Mouse (Mus musculus) common myeloid progenitor, adult 5-6 weeks (primary cell): Measurements from ENCODE around the gene Nav2. TPM values are rescaled to one million over a fixed set of nuclear protein-coding genes. Genes with fewer than 3 reads are reported as not detected.

Source experiments
- ATAC-seq: replicated peaks from 2 replicates; pipeline ENCODE4 v1.8.0; 2016; ENCODE audit warnings: low read depth, mild to moderate bottlenecking, moderate TSS enrichment, inconsistent platforms; ENCODE audit not compliant: poor library complexity, severe bottlenecking
- total RNA-seq: library from RNA; stranded (forward); fragments of 200-1000, 187-1606 nt; gene quantifications from 2 replicates; pipeline ENCODE4 v1.2.3, GENCODE M21; 2017

The Nav2 gene
- total RNA-seq, 1 experiment from 2014 or later: 7.8 TPM

DNA sequence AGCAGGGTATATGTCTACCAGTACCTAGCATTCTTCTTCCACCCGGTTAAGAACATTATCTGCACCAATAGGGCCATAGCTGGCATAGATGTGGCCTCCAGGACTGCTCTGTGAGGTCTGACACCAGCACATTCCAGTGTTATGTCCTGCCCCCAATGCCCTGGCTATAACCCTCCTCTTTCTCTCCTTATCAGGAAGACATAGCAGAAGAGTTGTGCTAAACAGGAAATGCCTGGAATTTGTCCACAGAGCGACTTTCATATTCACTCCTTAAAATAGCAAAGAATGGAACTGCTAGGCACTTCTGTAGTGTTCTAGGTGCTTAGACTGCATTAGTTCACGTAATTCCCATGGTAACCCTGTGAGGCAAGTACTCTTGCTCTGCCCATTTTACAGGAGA is 16.7 kb downstream of the Nav2 start:
- ATAC-seq: no peak

DNA sequence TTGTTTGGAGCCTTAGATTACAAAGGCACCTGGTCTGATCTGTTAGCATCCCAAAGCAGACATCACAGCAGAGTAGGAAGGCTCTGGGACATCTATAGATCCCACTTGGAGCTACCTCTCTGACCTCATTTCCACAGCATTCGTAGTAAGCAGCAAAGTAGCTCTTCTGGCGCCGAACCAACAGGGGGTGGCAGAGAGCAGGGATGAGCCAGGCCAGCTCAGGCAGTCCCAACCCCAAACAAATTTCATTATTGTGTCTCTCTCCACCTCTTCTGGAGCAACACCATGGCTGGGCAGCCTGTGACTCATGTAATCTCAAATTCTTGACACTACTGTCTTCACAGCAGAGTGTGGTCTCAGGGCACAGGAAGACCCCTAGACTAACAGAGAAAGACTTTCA is 19.8 kb downstream of the Nav2 start:
- peak; percentile 88 for ATAC-seq

DNA sequence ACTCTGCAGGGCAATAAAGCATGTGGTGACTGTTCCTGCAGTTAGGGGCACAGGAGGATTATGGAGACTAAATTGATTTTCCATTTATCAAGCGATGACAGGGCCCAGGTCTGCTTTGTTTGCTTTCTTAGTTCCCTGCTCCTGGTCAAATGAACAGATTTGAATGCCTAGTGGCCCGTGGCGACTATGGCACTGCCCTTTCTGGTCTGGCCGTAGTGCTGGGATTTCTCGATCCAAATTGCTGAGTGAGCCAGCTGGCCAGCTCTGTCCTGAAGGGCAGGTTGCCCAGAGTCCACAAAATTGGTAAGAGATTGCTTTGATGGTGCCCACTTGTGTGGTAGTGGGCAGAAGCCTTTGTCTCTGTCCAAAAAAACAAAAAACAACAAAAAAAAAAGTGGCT is 21.9 kb downstream of the Nav2 start:
- no peak for ATAC-seq

DNA sequence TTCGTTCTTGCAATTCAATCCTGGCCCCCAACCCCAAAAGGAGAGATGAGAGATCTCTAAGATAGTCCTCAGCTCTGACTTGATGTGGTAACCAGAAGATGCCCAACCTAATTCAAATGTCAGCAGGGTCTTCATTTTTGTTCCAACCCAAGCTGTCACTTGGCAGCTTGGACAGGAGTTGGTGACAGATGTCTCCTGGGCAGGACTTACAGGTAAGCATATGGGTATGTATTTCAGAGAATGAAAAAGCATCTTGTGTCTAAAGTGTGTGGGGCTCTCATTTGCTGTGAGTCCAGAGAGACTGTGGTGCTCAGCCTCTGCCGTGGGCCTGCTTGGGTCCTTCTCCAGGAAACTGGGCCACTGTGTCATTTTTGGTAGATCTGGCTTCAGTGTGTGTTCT is 23.6 kb downstream of the Nav2 start:
- no peak for ATAC-seq

DNA sequence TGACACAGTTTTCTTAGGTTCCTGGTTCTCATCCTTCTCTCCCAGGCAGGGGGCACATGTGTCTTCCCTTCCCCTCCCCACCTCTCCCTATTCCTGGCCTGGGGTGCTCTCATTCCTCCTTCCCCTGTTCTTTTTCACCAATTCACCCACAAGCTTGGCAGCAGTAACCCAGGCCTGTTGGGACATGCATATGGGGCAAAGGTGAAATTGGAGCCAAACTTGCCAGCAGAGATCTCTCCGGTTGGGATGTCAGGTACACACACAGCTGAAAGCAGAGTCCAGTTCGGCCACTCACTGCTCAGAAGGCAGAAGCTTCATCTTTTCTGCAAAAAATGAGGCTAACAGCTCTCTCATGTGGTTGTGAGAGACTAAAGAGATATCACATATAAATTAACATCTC is 26.3 kb downstream of the Nav2 start:
- ATAC-seq: no peak

DNA sequence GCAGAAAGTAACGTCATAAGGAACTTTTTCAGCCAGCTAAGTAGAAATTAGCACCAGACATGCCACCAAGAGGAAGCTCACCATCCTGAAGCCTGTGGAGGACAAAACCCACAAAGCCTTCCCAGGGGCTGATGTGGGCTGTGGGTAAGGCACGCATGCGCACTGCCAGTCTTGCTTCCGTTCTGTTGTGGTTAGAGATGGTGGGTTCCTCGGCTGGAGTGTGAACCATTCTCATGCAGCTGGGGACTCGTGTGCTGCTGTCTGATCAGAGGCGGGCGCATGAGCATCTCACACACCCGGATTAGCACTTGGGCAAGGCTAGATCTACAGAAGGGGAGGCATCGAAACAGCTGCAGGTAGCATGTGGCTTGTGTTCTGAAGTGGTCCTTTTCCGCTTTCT is 29.0 kb downstream of the Nav2 start:
- peak; percentile 95 for ATAC-seq

DNA sequence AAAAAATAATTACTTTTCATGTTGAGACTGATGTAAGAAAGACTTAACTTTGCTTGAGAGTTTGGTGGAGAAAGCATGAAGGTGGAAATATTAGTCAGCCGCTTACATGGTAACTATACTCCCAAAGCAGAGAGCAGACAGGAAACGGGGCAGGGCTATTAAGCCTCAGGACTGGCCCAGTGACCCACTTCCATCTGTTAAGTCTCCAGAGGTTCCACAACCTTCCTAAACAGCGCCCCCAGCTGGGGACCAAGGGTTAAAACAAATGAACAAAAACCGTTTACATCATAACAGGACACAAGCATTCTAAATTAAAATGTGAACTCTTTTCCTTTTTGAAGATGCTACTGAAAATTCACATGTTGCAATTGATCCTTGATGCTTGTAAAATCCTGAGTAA is 29.7 kb downstream of the Nav2 start:
- peak; percentile 47 for ATAC-seq

DNA sequence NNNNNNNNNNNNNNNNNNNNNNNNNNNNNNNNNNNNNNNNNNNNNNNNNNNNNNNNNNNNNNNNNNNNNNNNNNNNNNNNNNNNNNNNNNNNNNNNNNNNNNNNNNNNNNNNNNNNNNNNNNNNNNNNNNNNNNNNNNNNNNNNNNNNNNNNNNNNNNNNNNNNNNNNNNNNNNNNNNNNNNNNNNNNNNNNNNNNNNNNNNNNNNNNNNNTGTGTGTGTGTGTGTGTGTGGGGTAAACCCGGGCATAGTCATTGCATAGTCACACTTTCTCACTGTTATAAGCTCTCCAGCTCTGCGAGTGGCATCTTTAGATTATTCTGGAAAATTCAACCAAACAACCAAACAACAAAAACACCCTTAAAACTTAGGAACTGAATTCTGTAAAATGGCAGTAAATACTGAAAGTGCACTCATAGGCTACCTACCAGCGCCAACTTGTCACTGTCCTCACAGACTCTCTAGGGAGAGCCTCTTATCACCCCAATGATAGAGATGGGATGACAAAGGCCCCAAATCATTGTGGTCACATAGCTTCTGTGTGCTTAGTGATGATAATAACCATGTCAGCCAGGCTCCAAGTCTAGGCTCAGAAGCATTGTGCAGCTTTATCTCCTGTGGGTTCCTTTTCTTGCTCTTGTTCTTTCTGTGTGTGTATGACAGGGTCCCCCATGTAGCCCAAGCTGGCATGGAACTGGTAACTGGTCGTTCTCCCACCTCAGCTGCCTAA is 40.0 kb downstream of the Nav2 start:
- peak; percentile 92 for ATAC-seq

DNA sequence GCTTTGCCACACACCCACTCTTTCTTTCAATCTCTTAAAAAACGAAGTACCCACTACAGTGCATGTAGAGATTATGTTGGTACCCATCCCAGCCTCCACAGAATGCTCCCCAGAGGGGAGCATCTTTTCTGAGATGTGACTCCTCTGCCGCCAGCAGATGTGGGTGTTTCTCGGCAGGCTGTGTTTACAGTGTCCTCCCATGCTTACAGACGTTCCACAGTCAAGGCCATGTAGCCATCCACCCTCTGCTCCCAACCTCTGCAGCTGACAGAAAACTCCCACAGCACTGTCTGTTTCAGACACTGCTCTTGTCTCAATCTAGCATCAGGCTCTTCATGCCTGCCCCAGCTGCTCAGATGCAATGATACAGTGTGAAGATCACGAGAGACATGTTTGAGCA is 46.0 kb downstream of the Nav2 start:
- no peak for ATAC-seq

DNA sequence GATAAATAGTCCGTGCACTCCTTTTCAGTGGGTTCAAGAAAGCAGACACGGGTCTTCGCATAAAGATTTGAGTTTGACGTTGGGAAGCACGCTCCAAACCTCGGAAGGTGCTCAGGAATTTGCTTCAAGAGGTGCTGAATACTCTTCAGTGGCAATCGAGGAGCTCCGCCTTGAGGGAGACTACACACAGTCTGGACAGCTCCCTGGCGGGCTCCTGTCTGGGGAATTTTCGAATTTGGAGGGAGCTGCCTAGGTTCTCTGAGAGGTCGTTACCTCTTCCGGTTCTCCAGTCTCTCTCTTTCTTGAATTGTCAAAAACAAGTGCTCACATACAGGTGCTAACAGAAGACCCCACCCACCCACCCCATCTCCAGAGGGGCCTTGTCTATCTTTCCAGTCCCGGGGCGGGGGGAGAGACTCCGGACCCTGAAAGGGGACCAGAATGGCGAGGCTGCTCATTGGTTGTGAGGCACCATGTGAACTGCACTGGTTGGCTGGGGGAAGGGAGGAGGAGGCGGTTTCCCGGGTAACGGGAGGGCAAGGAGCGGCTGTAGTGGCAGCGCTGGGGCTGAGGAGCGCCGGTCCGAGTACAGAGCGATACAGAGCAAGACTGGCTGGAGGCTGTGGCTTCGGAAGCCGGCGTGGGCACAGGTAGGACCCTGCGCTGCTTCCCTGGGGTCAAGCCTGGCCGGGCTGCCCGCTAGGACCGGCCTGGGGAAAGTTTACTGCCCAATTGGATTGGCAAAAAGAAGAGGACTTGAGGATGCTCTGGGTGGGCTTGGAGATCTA is 50.2 kb downstream of the Nav2 start:
- ATAC-seq: peak; percentile 65

DNA sequence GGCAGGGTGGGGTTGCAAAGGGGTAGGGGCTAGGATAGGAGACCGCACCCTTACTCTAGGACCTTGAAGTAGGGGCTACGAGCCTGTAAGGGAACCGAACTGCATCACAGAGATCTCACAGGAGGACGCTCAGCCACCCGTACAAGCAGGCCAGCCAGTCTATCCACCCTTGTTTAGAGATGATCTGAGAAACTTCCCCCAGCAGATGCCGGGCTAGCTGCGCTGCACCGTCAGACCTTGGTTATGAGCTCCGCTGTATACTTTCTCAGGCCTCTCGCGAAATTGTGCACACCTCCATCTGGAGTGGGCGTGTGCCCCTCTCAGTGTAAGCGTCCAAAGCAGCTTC is 50.8 kb downstream of the Nav2 start:
- ATAC-seq: no peak

DNA sequence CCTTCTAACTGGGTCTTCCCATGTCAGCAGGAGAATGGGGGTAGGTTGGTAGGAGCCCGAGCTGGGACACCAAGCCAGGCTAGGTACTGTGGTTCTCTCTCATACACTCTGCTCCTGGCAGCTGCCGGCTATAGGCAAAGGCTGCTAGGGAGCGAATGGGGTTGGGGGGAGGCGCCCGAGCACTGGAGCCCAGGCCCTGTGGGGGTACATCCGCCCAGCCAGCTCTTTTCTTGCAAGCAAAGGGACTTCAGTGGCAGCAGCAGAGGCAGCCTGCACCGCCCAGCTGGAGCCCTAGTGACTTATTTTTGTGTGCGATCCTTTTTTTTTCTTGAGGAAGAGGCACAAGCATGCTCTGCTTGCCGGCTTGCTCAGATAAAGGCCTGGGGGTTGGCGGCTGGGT is 51.6 kb downstream of the Nav2 start:
- ATAC-seq: no peak

DNA sequence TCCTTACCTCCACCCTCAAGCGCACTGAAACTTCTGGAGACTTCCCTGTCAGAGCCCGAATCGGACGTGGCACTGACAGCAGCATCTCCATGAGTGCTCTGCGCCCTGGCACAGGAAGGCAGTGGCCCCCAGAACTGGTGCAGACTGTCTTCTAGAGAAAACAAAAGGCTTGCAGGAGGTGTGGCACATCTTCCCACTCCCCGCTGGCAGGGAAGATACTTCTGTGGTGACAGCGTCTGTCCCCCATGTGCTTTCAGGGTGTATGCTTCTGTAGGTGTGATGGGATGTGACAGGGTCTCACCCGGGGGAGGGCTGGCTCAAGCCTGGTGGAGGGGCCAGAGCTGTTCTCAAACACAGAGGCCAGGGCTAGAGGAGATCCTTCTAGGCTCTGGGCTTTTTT is 53.0 kb downstream of the Nav2 start:
- ATAC-seq: no peak

DNA sequence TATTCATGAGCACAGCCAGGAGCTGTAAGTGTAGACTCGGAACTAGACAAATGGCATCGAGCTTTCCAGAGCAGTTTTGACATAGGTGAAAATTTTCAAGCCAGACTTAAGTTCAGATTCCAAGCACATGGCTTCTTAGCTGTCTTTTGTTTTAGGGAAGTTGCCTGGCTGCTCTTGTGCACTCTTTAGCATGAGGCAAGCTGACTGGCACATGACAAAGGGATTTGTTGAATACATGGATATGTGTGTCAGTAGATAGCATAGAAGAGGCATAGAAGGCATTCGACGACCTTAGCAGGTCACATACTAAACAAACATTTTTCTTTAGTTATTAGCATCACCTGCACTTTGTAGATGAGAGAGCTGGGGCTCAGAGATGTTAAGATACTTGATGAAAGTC is 53.4 kb downstream of the Nav2 start:
- ATAC-seq: no peak

DNA sequence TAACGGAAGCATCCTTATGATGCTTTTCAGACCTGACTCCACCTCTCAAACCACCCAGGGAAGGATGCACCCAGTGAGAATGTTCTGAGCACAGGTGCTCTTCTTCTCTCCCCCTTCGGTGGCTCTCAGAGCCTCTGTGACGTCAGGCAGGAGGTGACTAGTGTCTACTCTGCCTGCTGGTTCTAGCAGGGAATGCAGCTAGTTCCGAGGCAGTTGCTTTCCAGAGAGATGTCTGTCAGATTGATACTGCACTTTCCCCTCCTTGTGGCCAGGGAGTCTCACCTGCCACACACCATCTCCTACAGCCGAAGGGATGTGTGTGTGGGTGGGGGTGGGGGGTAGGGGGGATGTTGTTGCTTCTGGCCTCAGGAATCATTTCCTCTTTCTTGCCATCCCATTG is 54.6 kb downstream of the Nav2 start:
- peak; percentile 7 for ATAC-seq

DNA sequence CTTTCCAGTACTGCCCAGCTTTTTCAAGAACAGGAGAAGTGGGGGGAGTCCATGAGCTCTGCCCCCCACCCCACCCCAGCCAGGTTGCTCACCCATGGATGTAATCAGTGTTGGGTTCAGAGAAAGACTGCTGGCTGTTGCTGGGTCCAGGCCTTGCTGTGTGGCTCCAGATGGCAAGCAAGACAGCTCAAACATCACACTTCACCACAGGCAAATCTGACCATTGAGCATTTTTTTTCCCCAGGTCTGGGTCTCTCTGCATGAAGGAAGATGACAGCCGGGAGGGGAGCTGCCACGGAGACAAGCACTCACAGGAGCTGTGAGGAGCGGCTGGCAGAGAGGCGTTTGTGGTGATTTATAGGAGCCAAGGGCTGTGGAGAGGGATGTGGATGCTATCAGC is 55.0 kb downstream of the Nav2 start:
- no peak for ATAC-seq

DNA sequence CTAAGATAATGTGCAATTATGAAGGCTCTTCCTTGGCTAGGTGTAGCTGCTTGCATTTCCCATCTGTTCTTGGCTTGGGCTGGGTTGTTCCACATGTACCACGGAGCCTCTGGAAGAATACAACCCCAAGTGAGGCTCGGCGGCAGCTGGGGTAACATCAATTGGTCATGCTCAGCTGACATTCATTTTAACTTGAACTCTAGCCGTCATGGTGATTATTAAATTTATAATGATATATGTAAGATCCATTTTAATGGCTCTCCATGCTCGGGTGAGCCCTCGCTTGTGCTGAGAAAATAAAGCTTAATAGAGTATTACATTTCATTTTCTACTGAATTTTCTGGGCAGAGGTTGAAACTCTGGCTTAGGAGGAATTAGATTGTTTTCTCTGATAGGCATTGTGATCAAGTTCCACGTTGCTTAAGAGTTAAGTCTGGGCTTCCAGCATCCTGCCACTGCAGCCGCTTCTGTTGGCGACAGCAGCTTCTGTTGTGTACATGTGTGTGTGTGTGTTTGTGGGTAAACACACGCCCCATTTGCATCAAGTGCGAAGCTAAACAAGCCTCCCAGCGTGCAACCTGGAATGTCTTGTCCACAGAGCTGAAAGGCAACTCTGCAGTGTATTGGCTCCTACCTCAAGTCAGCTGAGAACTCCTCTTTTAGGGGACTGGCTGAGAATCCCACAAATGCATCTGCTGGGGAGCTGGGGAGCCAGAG is 57.4 kb downstream of the Nav2 start:
- ATAC-seq: no peak

DNA sequence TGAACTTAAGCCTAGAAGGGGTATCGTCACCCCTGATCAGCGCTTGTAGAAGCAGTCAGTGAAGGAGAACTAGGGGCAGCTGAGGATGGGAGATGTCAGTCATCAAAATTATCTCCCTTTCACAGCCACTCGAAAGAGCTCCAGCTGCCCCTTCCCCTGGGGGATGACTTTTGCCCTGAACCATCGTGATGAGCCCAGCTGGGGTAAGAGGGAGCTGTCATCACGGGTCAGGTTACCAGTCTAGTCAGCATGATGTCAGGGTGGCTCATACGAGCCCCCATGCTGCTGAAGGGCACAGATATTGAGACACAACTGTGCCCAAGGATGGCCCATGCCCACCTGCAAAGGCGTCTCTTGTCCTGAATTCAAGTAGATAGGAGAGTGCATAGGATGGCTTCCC is 72.5 kb downstream of the Nav2 start:
- no peak for ATAC-seq

DNA sequence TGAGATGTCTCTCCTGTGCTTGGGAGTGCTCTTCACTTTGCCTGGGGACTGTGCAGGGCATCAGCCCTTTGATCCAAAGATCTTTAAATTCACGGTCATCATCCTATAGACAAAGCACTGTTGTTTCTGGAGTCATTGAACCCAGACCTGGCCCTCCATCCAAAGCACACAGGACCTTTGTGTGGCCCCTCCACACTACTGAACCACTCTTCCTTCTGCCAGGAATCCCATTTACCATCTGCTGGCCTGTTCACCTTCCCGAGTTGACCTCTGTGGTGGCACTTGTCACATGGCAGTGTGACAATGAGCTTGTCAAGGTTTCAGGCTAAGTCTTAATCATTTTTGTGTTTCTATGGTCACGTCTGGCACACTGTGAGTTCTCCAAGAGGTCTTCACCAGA is 73.3 kb downstream of the Nav2 start:
- ATAC-seq: no peak

DNA sequence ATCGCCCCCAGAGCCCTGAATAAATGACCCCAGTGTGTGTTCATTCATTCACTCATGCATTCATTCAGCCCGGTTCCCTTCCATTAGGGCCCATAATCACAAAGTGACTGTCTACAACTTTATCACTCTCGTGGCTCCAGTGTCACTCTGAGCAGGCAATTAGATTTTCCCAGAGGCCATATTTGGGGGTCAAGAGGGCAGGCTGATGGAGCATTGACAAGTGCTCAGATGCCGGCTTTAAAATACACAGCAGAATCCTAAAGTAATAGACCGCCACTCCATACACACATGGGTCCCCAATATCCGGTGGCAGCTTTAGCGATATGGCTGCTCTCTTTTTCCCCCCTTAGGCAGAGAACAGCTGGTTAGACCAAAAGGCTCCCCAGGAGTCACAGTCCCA is 74.1 kb downstream of the Nav2 start:
- no peak for ATAC-seq

DNA sequence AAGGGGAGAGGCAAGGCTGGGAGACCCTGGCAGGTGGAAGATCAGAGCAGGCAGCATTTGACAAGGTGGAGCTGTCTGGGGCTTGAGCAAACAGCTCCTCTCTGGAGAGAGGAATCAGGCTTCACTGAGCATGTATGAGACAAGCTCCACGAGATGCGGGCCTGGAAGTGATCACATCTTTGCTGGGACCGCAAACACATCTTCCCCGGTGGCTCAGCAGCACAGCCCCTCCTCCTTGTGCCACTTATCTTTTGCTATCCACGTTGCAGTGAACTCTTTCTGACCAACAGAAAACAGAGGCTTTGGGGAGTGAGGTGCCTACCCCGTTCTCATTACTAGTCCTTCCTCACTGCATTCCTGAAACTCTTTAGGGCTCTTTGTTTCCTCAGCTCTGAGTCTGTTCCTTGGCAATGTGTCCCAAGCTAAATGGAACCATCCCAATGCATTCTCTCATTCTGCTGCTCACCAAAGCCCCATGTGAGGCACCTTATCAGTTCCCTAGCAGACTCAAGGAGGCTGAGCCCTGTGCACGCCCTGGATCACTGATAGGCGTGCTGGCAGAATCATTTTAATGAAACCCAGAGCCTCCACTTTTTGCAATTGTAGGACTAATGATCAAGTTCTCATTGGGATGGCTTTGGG is 83.5 kb downstream of the Nav2 start:
- ATAC-seq: peak; percentile 90
